Mouse (Mus musculus) lung, postnatal 0 days (tissue): Measurements from ENCODE around the gene Gpr132. TPM values are rescaled to one million over a fixed set of nuclear protein-coding genes. Genes with fewer than 3 reads are reported as not detected.
"Not testable (repeated sequence)": the region's sequence is repeated elsewhere in the genome, so short reads cannot be mapped to it uniquely, and the experiment has no call there.

Experiments
- ATAC-seq: fragments of 200-750 bp; cut with Nextera tagmentation; 2 replicates; pipeline ENCODE4 v1.8.0; 2017; ENCODE audit warnings: moderate library complexity
- DNase-seq: peaks from one replicate; pipeline ENCODE4 v3.0.0-alpha.2; 2016; ENCODE audit warnings: low spot score
- H3K27ac ChIP-seq: fragments of 300-500 bp; sonication (generic); 2 replicates; pipeline ENCODE4 v1.5.1; 2014; ENCODE audit warnings: antibody characterized with exemption, mild to moderate bottlenecking, low read length, mixed read lengths
- H3K27me3 ChIP-seq: fragments of 300-500 bp; sonication (generic); replicated peaks from 2 replicates; pipeline ENCODE4 v1.6.1; 2014; ENCODE audit warnings: low read length, mixed read lengths; ENCODE audit not compliant: insufficient read depth
- H3K36me3 ChIP-seq: fragments of 300-500 bp; sonication (generic); 2 replicates; pipeline ENCODE4 v1.6.1; 2014; ENCODE audit warnings: low read length, mixed read lengths; ENCODE audit not compliant: insufficient read depth
- H3K4me1 ChIP-seq: fragments of 300-500 bp; sonication (generic); 2 replicates; pipeline ENCODE4 v1.6.1; 2014; ENCODE audit warnings: antibody characterized with exemption, low read depth, low read length, mixed read lengths; ENCODE audit not compliant: insufficient read depth
- H3K4me2 ChIP-seq: fragments of 300-500 bp; sonication (generic); replicated peaks from 2 replicates; pipeline ENCODE4 v1.6.1; 2014; ENCODE audit warnings: low read depth, mild to moderate bottlenecking, low read length, moderate library complexity, mixed read lengths
- H3K4me3 ChIP-seq: fragments of 300-500 bp; sonication (generic); 2 replicates; pipeline ENCODE4 v1.5.1; 2014; ENCODE audit warnings: low read depth, low read length
- H3K9ac ChIP-seq: fragments of 300-500 bp; sonication (generic); replicated peaks from 2 replicates; pipeline ENCODE4 v1.6.1; 2014; ENCODE audit warnings: low read depth, mild to moderate bottlenecking
- H3K9me3 ChIP-seq: fragments of 300-500 bp; sonication (generic); 2 replicates; pipeline ENCODE4 v1.6.1; 2016; ENCODE audit warnings: low read length, mixed read lengths
- CTCF ChIP-seq: IDR thresholded peaks from 2 replicates; pipeline ENCODE4 v1.5.1; 2016; ENCODE audit warnings: antibody characterized with exemption, mild to moderate bottlenecking
- EP300 ChIP-seq: IDR thresholded peaks from 2 replicates; pipeline ENCODE4 v1.6.1; 2016; ENCODE audit warnings: antibody characterized with exemption, mild to moderate bottlenecking, control low read depth
- WGBS: fragments of 180-500 bp; shearing (Covaris S2); extraction: QIAGEN DNeasy Blood & Tissue Kit; methylation state at CpG from one replicate; pipeline ENCODE4 v1.1.7; 2014; 5-methylcytosine and 5-hydroxymethylcytosine counted together
- polyA plus RNA-seq: library from polyadenylated mRNA; unstranded; fragments of >200 nt; fragmentation: Nextera tagmentation; extraction: Ambion mirVana; gene quantifications from 2 replicates; pipeline ENCODE4 v1.2.1, GENCODE M21; 2015

Gene Gpr132
- polyA plus RNA-seq, 1 experiment from 2014 or later: 0.25 TPM

- WGBS: 51% methylated on average over 4 of the region's 4 CpGs
- DNase-seq: not testable (repeated sequence)
- TF ChIP-seq CTCF: peak; percentile 20; the same call in 1 of the 2 replicates
Observed at GRCm38 (mm10) chr12:112841338-112841892, 26.6 kb downstream of the Gpr132 start.

GRCm38 (mm10) chr12:112840209-112841086 lies 27.6 kb downstream of the Gpr132 start:
- 66% methylated on average over 25 of the region's 25 CpGs for WGBS
- H3K4me1 ChIP-seq: no peaks in the 10 kb centered on the region
- no peak for TF ChIP-seq EP300
- TF ChIP-seq CTCF: no peak

More at GRCm38 (mm10) chr12:112841338-112841892, 26.6 kb downstream of the Gpr132 start:
- not testable (repeated sequence) for H3K4me3 ChIP-seq, ATAC-seq, H3K4me2 ChIP-seq, H3K9ac ChIP-seq, H3K27me3 ChIP-seq, H3K9me3 ChIP-seq, H3K4me1 ChIP-seq, H3K36me3 ChIP-seq, H3K27ac ChIP-seq

GRCm38 (mm10) chr12:112835046-112835445 lies 33.0 kb downstream of the Gpr132 start:
- no peaks in the 10 kb centered on the region for H3K36me3 ChIP-seq
- H3K4me3 ChIP-seq: no peak overlapping the region
- H3K4me1 ChIP-seq: no peaks in the 10 kb centered on the region
- no peak for DNase-seq
- no peak for ATAC-seq
- H3K9me3 ChIP-seq: no peaks in the 10 kb centered on the region
- no peak overlapping the region for H3K27ac ChIP-seq
- no peak overlapping the region for H3K4me2 ChIP-seq
- WGBS: 71% methylated on average over 2 of the region's 2 CpGs
- TF ChIP-seq CTCF (no peak), EP300 (no peak)
- no peaks in the 10 kb centered on the region for H3K27me3 ChIP-seq
- no peak overlapping the region for H3K9ac ChIP-seq

More at GRCm38 (mm10) chr12:112840209-112841086, 27.6 kb downstream of the Gpr132 start:
- no peak overlapping the region for H3K27ac ChIP-seq
- ATAC-seq (no peak; the same call in 1 of the 2 replicates), DNase-seq (peak; percentile 16)
- H3K36me3 ChIP-seq: no peaks in the 10 kb centered on the region
- no peaks in the 10 kb centered on the region for H3K9me3 ChIP-seq
- H3K4me2 ChIP-seq: no peak overlapping the region
- H3K9ac ChIP-seq: no peak overlapping the region
- H3K27me3 ChIP-seq: no peaks in the 10 kb centered on the region
- H3K4me3 ChIP-seq: no peak overlapping the region

GRCm38 (mm10) chr12:112833527-112833926 lies 34.5 kb downstream of the Gpr132 start:
- Histone ChIP-seq H3K9me3 (no peaks in the 10 kb centered on the region), H3K4me3 (no peak overlapping the region), H3K9ac (no peak overlapping the region), H3K4me1 (no peaks in the 10 kb centered on the region), H3K27ac (0 out of 2 replicates have a peak overlapping the region, but pooled peaks have one; percentile 32), H3K27me3 (no peaks in the 10 kb centered on the region), H3K4me2 (no peak overlapping the region), H3K36me3 (no peaks in the 10 kb centered on the region)
- peak; percentile 58 for DNase-seq
- no peak for ATAC-seq
- WGBS: 34% methylated on average over 6 of the region's 6 CpGs
- TF ChIP-seq EP300 (no peak), CTCF (no peak)

- no peaks in the 10 kb centered on the region for H3K27me3 ChIP-seq
- no peak overlapping the region for H3K27ac ChIP-seq
- H3K4me1 ChIP-seq: peaks cover 3% of the 10 kb centered on the region; the same call in 1 of the 2 replicates
- no peak for ATAC-seq
- H3K4me2 ChIP-seq: no peak overlapping the region
- no peak for DNase-seq
- no peak for TF ChIP-seq EP300
- TF ChIP-seq CTCF: no peak
- no peaks in the 10 kb centered on the region for H3K9me3 ChIP-seq
- H3K9ac ChIP-seq: no peak overlapping the region
- H3K4me3 ChIP-seq: no peak overlapping the region
- WGBS: 92% methylated on average over 5 of the region's 5 CpGs
- H3K36me3 ChIP-seq: no peaks in the 10 kb centered on the region
Observed at GRCm38 (mm10) chr12:112832411-112832810, 35.6 kb downstream of the Gpr132 start.

GRCm38 (mm10) chr12:112830570-112830969 lies 37.5 kb downstream of the Gpr132 start:
- Histone ChIP-seq H3K4me3 (no peak overlapping the region), H3K9me3 (no peaks in the 10 kb centered on the region), H3K4me1 (peaks cover 6% of the 10 kb centered on the region; the same call in 1 of the 2 replicates), H3K36me3 (no peaks in the 10 kb centered on the region), H3K27me3 (no peaks in the 10 kb centered on the region), H3K27ac (no peak overlapping the region), H3K4me2 (peak overlapping the region; percentile 82), H3K9ac (no peak overlapping the region)
- no peak for TF ChIP-seq CTCF
- TF ChIP-seq EP300: no peak
- no peak for ATAC-seq
- DNase-seq: no peak
- whole genome bisulfite sequencing: 76% methylated on average over 3 of the region's 3 CpGs
